Mouse (Mus musculus): ENCODE results near the gene Vmn2r88. TPM values are rescaled to one million over a fixed set of nuclear protein-coding genes. Genes with fewer than 3 reads are reported as not detected.
"Not testable (repeated sequence)": the region's sequence is repeated elsewhere in the genome, so short reads cannot be mapped to it uniquely, and the experiment has no call there.

Gene Vmn2r88
- polyA plus RNA-seq, 2 experiments = not detected

- WGBS = 96% methylated on average over 8 of the region's 8 CpGs
- H3K9me3 ChIP-seq (ENCODE audit: control insufficient read depth, low read length) = peaks cover 2% of the 10 kb centered on the region; the same call in 1 of the 2 replicates
- no peak overlapping the region for H3K4me3 ChIP-seq (replicated peaks; ENCODE audit: low read length)
- no peak overlapping the region for H3K4me2 ChIP-seq (replicated peaks; ENCODE audit: low read depth, low read length, severe bottlenecking)
- H3K4me1 ChIP-seq (ENCODE audit: control insufficient read depth, insufficient read depth, low read length) = no peaks in the 10 kb centered on the region
- no peak for TF ChIP-seq POLR2A (IDR thresholded peaks at IDR 0.05; ENCODE audit: borderline replicate concordance, extremely low read depth, insufficient read depth, insufficient read length)
- H3K36me3 ChIP-seq (ENCODE audit: control insufficient read depth, insufficient read depth, low read length) = no peaks in the 10 kb centered on the region
- H3K9ac ChIP-seq (ENCODE audit: low read depth, low read length, severe bottlenecking) = no peak overlapping the region
- H3K27ac ChIP-seq (replicated peaks; ENCODE audit: low read depth, low read length) = no peak overlapping the region
- ATAC-seq (ENCODE audit: low FRiP score, low read depth) (no peak), DNase-seq (ENCODE audit: low spot score) (no peak)
- H3K27me3 ChIP-seq (ENCODE audit: control insufficient read depth, insufficient read depth, low read length) = no peaks in the 10 kb centered on the region
Observed at GRCm38 (mm10) chr14:51387768-51388167, 22.9 kb upstream of the Vmn2r88 start.

- Histone ChIP-seq H3K4me3 (replicated peaks; ENCODE audit: low read length) (no peak overlapping the region), H3K9ac (ENCODE audit: low read depth, low read length, severe bottlenecking) (no peak overlapping the region), H3K9me3 (ENCODE audit: control insufficient read depth, low read length) (no peaks in the 10 kb centered on the region), H3K36me3 (ENCODE audit: control insufficient read depth, insufficient read depth, low read length) (no peaks in the 10 kb centered on the region), H3K27me3 (ENCODE audit: control insufficient read depth, insufficient read depth, low read length) (no peaks in the 10 kb centered on the region), H3K27ac (replicated peaks; ENCODE audit: low read depth, low read length) (no peak overlapping the region), H3K4me1 (ENCODE audit: control insufficient read depth, insufficient read depth, low read length) (no peaks in the 10 kb centered on the region), H3K4me2 (replicated peaks; ENCODE audit: low read depth, low read length, severe bottlenecking) (no peak overlapping the region)
- ATAC-seq (ENCODE audit: low FRiP score, low read depth) (no peak), DNase-seq (ENCODE audit: low spot score) (no peak)
- TF ChIP-seq POLR2A (IDR thresholded peaks at IDR 0.05; ENCODE audit: borderline replicate concordance, extremely low read depth, insufficient read depth, insufficient read length) = no peak
- 94% methylated on average over 9 of the region's 9 CpGs for WGBS
Observed at GRCm38 (mm10) chr14:51388222-51388621, 22.4 kb upstream of the Vmn2r88 start.

GRCm38 (mm10) chr14:51423885-51424284 is 13.3 kb downstream of the Vmn2r88 start:
- Histone ChIP-seq H3K4me2 (replicated peaks; ENCODE audit: low read depth, low read length, severe bottlenecking) (no peak overlapping the region), H3K36me3 (ENCODE audit: control insufficient read depth, insufficient read depth, low read length) (no peaks in the 10 kb centered on the region), H3K9me3 (ENCODE audit: control insufficient read depth, low read length) (no peaks in the 10 kb centered on the region), H3K9ac (ENCODE audit: low read depth, low read length, severe bottlenecking) (no peak overlapping the region), H3K27ac (replicated peaks; ENCODE audit: low read depth, low read length) (no peak overlapping the region), H3K4me3 (replicated peaks; ENCODE audit: low read length) (no peak overlapping the region), H3K27me3 (ENCODE audit: control insufficient read depth, insufficient read depth, low read length) (no peaks in the 10 kb centered on the region), H3K4me1 (ENCODE audit: control insufficient read depth, insufficient read depth, low read length) (no peaks in the 10 kb centered on the region)
- no peak for ATAC-seq (ENCODE audit: low FRiP score, low read depth)
- WGBS = 56% methylated on average over 2 of the region's 2 CpGs
- no peak for TF ChIP-seq POLR2A (IDR thresholded peaks at IDR 0.05; ENCODE audit: borderline replicate concordance, extremely low read depth, insufficient read depth, insufficient read length)
- DNase-seq (ENCODE audit: low spot score) = no peak

- not testable (repeated sequence) for H3K9me3 ChIP-seq (ENCODE audit: control insufficient read depth, low read length); H3K36me3 ChIP-seq (ENCODE audit: control insufficient read depth, insufficient read depth, low read length); H3K9ac ChIP-seq (ENCODE audit: low read depth, low read length, severe bottlenecking); H3K27ac ChIP-seq (replicated peaks; ENCODE audit: low read depth, low read length); ATAC-seq (ENCODE audit: low FRiP score, low read depth); H3K4me1 ChIP-seq (ENCODE audit: control insufficient read depth, insufficient read depth, low read length); DNase-seq (ENCODE audit: low spot score); H3K4me3 ChIP-seq (replicated peaks; ENCODE audit: low read length); H3K4me2 ChIP-seq (replicated peaks; ENCODE audit: low read depth, low read length, severe bottlenecking); H3K27me3 ChIP-seq (ENCODE audit: control insufficient read depth, insufficient read depth, low read length)
Observed at GRCm38 (mm10) chr14:51430138-51430537, 19.5 kb downstream of the Vmn2r88 start.

- Histone ChIP-seq H3K36me3 (ENCODE audit: control insufficient read depth, insufficient read depth, low read length) (no peaks in the 10 kb centered on the region), H3K27ac (replicated peaks; ENCODE audit: low read depth, low read length) (no peak overlapping the region), H3K4me3 (replicated peaks; ENCODE audit: low read length) (no peak overlapping the region), H3K9ac (ENCODE audit: low read depth, low read length, severe bottlenecking) (no peak overlapping the region), H3K4me1 (ENCODE audit: control insufficient read depth, insufficient read depth, low read length) (no peaks in the 10 kb centered on the region), H3K27me3 (ENCODE audit: control insufficient read depth, insufficient read depth, low read length) (no peaks in the 10 kb centered on the region), H3K4me2 (replicated peaks; ENCODE audit: low read depth, low read length, severe bottlenecking) (no peak overlapping the region), H3K9me3 (ENCODE audit: control insufficient read depth, low read length) (0 out of 2 replicates have a peak, but pooled peaks cover 12% of the 10 kb centered on the region)
- ATAC-seq (ENCODE audit: low FRiP score, low read depth) (no peak), DNase-seq (ENCODE audit: low spot score) (no peak)
- WGBS = 90% methylated on average over 16 of the region's 16 CpGs
- no peak for TF ChIP-seq POLR2A (IDR thresholded peaks at IDR 0.05; ENCODE audit: borderline replicate concordance, extremely low read depth, insufficient read depth, insufficient read length)
Observed at GRCm38 (mm10) chr14:51434546-51434945, 23.9 kb downstream of the Vmn2r88 start.

- no peak for ATAC-seq (ENCODE audit: low FRiP score, low read depth)
- no peaks in the 10 kb centered on the region for H3K36me3 ChIP-seq (ENCODE audit: control insufficient read depth, insufficient read depth, low read length)
- no peaks in the 10 kb centered on the region for H3K27me3 ChIP-seq (ENCODE audit: control insufficient read depth, insufficient read depth, low read length)
- H3K4me2 ChIP-seq (replicated peaks; ENCODE audit: low read depth, low read length, severe bottlenecking) = no peak overlapping the region
- H3K9ac ChIP-seq (ENCODE audit: low read depth, low read length, severe bottlenecking) = no peak overlapping the region
- H3K4me3 ChIP-seq (replicated peaks; ENCODE audit: low read length) = no peak overlapping the region
- H3K27ac ChIP-seq (replicated peaks; ENCODE audit: low read depth, low read length) = no peak overlapping the region
- no peaks in the 10 kb centered on the region for H3K4me1 ChIP-seq (ENCODE audit: control insufficient read depth, insufficient read depth, low read length)
- no peak for TF ChIP-seq POLR2A (IDR thresholded peaks at IDR 0.05; ENCODE audit: borderline replicate concordance, extremely low read depth, insufficient read depth, insufficient read length)
- 99% methylated on average over 26 of the region's 26 CpGs for WGBS
- no peak for DNase-seq (ENCODE audit: low spot score)
- 0 out of 2 replicates have a peak, but pooled peaks cover 12% of the 10 kb centered on the region for H3K9me3 ChIP-seq (ENCODE audit: control insufficient read depth, low read length)
Observed at GRCm38 (mm10) chr14:51435020-51435419, 24.4 kb downstream of the Vmn2r88 start.

Data from limb, embryonic 14.5 days (tissue).